Mouse (Mus musculus) fibroblast of lung, adult 2 months (primary cell): ENCODE data around the gene Hoxd9.

Experiments
- DNase-seq: peaks from one replicate; pipeline ENCODE4 v3.0.0-alpha.2; 2011; ENCODE audit warnings: low read depth

The Hoxd9 gene

GRCm38 (mm10) chr2:74683471-74683951, 14.0 kb upstream of the Hoxd9 start:
- DNase-seq, result no peak

GRCm38 (mm10) chr2:74684106-74684505, 13.4 kb upstream of the Hoxd9 start:
- no peak for DNase-seq

GRCm38 (mm10) chr2:74685059-74685603, 12.4 kb upstream of the Hoxd9 start:
- no peak for DNase-seq

GRCm38 (mm10) chr2:74686301-74686987, 11.1 kb upstream of the Hoxd9 start:
- peak; percentile 10 for DNase-seq

GRCm38 (mm10) chr2:74686988-74687697, 10.4 kb upstream of the Hoxd9 start:
- DNase-seq, result no peak

- DNase-seq, result no peak
Measured at GRCm38 (mm10) chr2:74687698-74688555, 9.6 kb upstream of the Hoxd9 start.

- no peak for DNase-seq
Measured at GRCm38 (mm10) chr2:74688795-74689573, 8.5 kb upstream of the Hoxd9 start.

GRCm38 (mm10) chr2:74689574-74690337, 7.8 kb upstream of the Hoxd9 start:
- no peak for DNase-seq

GRCm38 (mm10) chr2:74690338-74690716, 7.2 kb upstream of the Hoxd9 start:
- no peak for DNase-seq

GRCm38 (mm10) chr2:74691022-74691951, 6.2 kb upstream of the Hoxd9 start, which contains the start of gene Hoxd10:
Gene Hoxd10 (plus strand): TSS chr2:74691924.
- DNase-seq, result no peak

GRCm38 (mm10) chr2:74691995-74692807, 5.3 kb upstream of the Hoxd9 start:
- no peak for DNase-seq

GRCm38 (mm10) chr2:74692808-74693431, 4.6 kb upstream of the Hoxd9 start:
- DNase-seq, result no peak

- no peak for DNase-seq
Measured at GRCm38 (mm10) chr2:74693432-74693827, 4.1 kb upstream of the Hoxd9 start.

GRCm38 (mm10) chr2:74694066-74694465, 3.5 kb upstream of the Hoxd9 start:
- no peak for DNase-seq

- no peak for DNase-seq
Measured at GRCm38 (mm10) chr2:74695383-74695782, 2.1 kb upstream of the Hoxd9 start.

GRCm38 (mm10) chr2:74695813-74696430, 1.6 kb upstream of the Hoxd9 start:
- no peak for DNase-seq

GRCm38 (mm10) chr2:74696442-74697335, 838 bp upstream of the Hoxd9 start:
- no peak for DNase-seq
